Mouse (Mus musculus) MEL (cell line): ENCODE results near the gene Pfkm. TPM values are rescaled to one million over a fixed set of nuclear protein-coding genes. Genes with fewer than 3 reads are reported as not detected.

Experiments
- DNase-seq: peaks from one replicate; pipeline ENCODE4 v3.0.0; 2011; ENCODE audit warnings: low read depth, low spot score
- H3K27ac ChIP-seq: 2 replicates; pipeline ENCODE4 v1.5.1; 2012; ENCODE audit warnings: low read depth, mild to moderate bottlenecking, control low read depth, low read length, moderate library complexity; ENCODE audit not compliant: control insufficient read depth
- H3K27me3 ChIP-seq, 2 experiments: fragments of 150-350 bp in 1 of 2; sonication (generic) in 1 of 2; 2 replicates each; pipeline ENCODE4 v1.6.1; 2012; ENCODE audit warnings: low read length in 2 of 2, mild to moderate bottlenecking in 2 of 2, improper control_type of control experiment in 1 of 2, moderate library complexity in 1 of 2; ENCODE audit not compliant: insufficient read depth in 2 of 2, control insufficient read depth in 1 of 2
- H3K36me3 ChIP-seq, 2 experiments: 2 replicates each; pipeline ENCODE4 v1.6.1; 2012 to 2014; ENCODE audit warnings: low read length in 2 of 2, improper control_type of control experiment in 1 of 2, inconsistent platforms in 1 of 2, mild to moderate bottlenecking in 1 of 2; ENCODE audit not compliant: insufficient read depth in 2 of 2, control insufficient read depth in 1 of 2
- H3K4me1 ChIP-seq, 2 experiments: fragments of 150-350 bp in 1 of 2; sonication (generic) in 1 of 2; 2 replicates each; pipeline ENCODE4 v1.6.1; 2012; ENCODE audit warnings: low read length in 2 of 2, improper control_type of control experiment in 1 of 2, mild to moderate bottlenecking in 1 of 2; ENCODE audit not compliant: insufficient read depth in 2 of 2, control insufficient read depth in 1 of 2
- H3K4me3 ChIP-seq, 2 experiments: fragments of 150-350 bp in 1 of 2; sonication (generic) in 1 of 2; 2 replicates each; pipeline ENCODE4 v1.5.1; 2012; ENCODE audit warnings: low read depth in 2 of 2, low read length in 2 of 2, mild to moderate bottlenecking in 2 of 2, moderate library complexity in 2 of 2, control low read depth in 1 of 2, improper control_type of control experiment in 1 of 2; ENCODE audit not compliant: control insufficient read depth in 1 of 2, insufficient read depth in 1 of 2
- H3K79me2 ChIP-seq: 2 replicates; pipeline ENCODE4 v1.6.1; 2012; ENCODE audit warnings: mild to moderate bottlenecking, low read length, moderate library complexity; ENCODE audit not compliant: control insufficient read depth, poor library complexity, insufficient read depth
- H3K9ac ChIP-seq: 2 replicates; pipeline ENCODE4 v1.6.1; 2012; ENCODE audit warnings: low read depth, mild to moderate bottlenecking, control low read depth, low read length, moderate library complexity; ENCODE audit not compliant: control insufficient read depth, poor library complexity, severe bottlenecking
- H3K9me3 ChIP-seq: fragments of 150-350 bp; sonication (generic); replicated peaks from 2 replicates; pipeline ENCODE4 v1.6.1; 2012; ENCODE audit warnings: mild to moderate bottlenecking, low read length, improper control_type of control experiment, moderate library complexity; ENCODE audit not compliant: insufficient read depth
- BHLHE40 ChIP-seq: IDR thresholded peaks from 2 replicates; pipeline ENCODE4 v1.6.1; 2012; ENCODE audit warnings: low read depth, mild to moderate bottlenecking, inconsistent platforms, low read length, improper control_type of control experiment, borderline replicate concordance
- CHD2 ChIP-seq: IDR thresholded peaks from 2 replicates; pipeline ENCODE4 v1.6.1; 2011; ENCODE audit warnings: low read length, improper control_type of control experiment
- CTCF ChIP-seq, 3 experiments: IDR thresholded peaks in 2 of 3; conservative IDR thresholded peaks in 1 of 3; 2 replicates each; pipeline ENCODE4 v1.5.1; 2011 to 2012; ENCODE audit warnings: low read length in 3 of 3, low read depth in 2 of 3, mild to moderate bottlenecking in 2 of 3, improper control_type of control experiment in 1 of 3, inconsistent platforms in 1 of 3, mixed read lengths in 1 of 3, moderate library complexity in 1 of 3; ENCODE audit not compliant: control insufficient read depth in 1 of 3, insufficient read depth in 1 of 3, poor library complexity in 1 of 3, severe bottlenecking in 1 of 3
- E2F4 ChIP-seq: IDR thresholded peaks from 2 replicates; pipeline ENCODE4 v1.6.1; 2011; ENCODE audit warnings: low read depth, low read length, improper control_type of control experiment, borderline replicate concordance
- ELF1 ChIP-seq: IDR thresholded peaks from 2 replicates; pipeline ENCODE4 v1.6.1; 2014; ENCODE audit warnings: low read depth, mild to moderate bottlenecking, inconsistent platforms, low read length, improper control_type of control experiment, moderate library complexity
- EP300 ChIP-seq, 2 experiments: IDR thresholded peaks; 2 replicates each; pipeline ENCODE4 v1.6.1; 2011; ENCODE audit warnings: improper control_type of control experiment in 2 of 2, low read length in 2 of 2, low read depth in 1 of 2, mild to moderate bottlenecking in 1 of 2
- ETS1 ChIP-seq: IDR thresholded peaks from 2 replicates; pipeline ENCODE4 v1.6.1; 2012; ENCODE audit warnings: low read depth, mild to moderate bottlenecking, inconsistent platforms, low read length, improper control_type of control experiment, moderate library complexity
- GABPA ChIP-seq: IDR thresholded peaks from 2 replicates; pipeline ENCODE4 v1.6.1; 2012; ENCODE audit warnings: low read depth, mild to moderate bottlenecking, inconsistent platforms, low read length, improper control_type of control experiment, moderate library complexity
- GATA1 ChIP-seq: IDR thresholded peaks from 2 replicates; pipeline ENCODE4 v1.6.1; 2011; ENCODE audit warnings: low read depth, low read length, improper control_type of control experiment
- HCFC1 ChIP-seq: IDR thresholded peaks from 2 replicates; pipeline ENCODE4 v1.6.1; 2012; ENCODE audit warnings: low read depth, mild to moderate bottlenecking, inconsistent platforms, low read length, improper control_type of control experiment, moderate library complexity
- JUND ChIP-seq: IDR thresholded peaks from 2 replicates; pipeline ENCODE4 v1.6.1; 2011; ENCODE audit warnings: low read depth, mild to moderate bottlenecking, improper control_type of control experiment, low read length
- KAT2A ChIP-seq: conservative IDR thresholded peaks from 2 replicates; pipeline ENCODE4 v1.6.1; 2012; ENCODE audit warnings: low read depth, low read length, improper control_type of control experiment, inconsistent platforms
- MAX ChIP-seq: IDR thresholded peaks from 2 replicates; pipeline ENCODE4 v1.6.1; 2011; ENCODE audit warnings: low read length, improper control_type of control experiment
- MAZ ChIP-seq: IDR thresholded peaks from 2 replicates; pipeline ENCODE4 v1.6.1; 2012; ENCODE audit warnings: low read depth, mild to moderate bottlenecking, inconsistent platforms, low read length, improper control_type of control experiment
- MEF2A ChIP-seq: IDR thresholded peaks from 2 replicates; pipeline ENCODE4 v1.6.1; 2014; ENCODE audit warnings: low read depth, mild to moderate bottlenecking, inconsistent platforms, low read length, improper control_type of control experiment; ENCODE audit not compliant: poor library complexity, insufficient replicate concordance, severe bottlenecking; ENCODE audit errors: extremely low read depth
- MXI1 ChIP-seq: IDR thresholded peaks from 2 replicates; pipeline ENCODE4 v1.6.1; 2011; ENCODE audit warnings: mild to moderate bottlenecking, low read depth, low read length, improper control_type of control experiment
- MYB ChIP-seq: IDR thresholded peaks from 2 replicates; pipeline ENCODE4 v1.6.1; 2011; ENCODE audit warnings: mild to moderate bottlenecking, low read depth, low read length, improper control_type of control experiment
- MYC ChIP-seq: IDR thresholded peaks from 2 replicates; pipeline ENCODE4 v1.6.1; 2011; ENCODE audit warnings: low read depth, mild to moderate bottlenecking, low read length, improper control_type of control experiment, moderate library complexity
- NELFE ChIP-seq: IDR thresholded peaks from 2 replicates; pipeline ENCODE4 v1.6.1; 2011; ENCODE audit warnings: low read depth, low read length, improper control_type of control experiment
- NRF1 ChIP-seq: IDR thresholded peaks from 2 replicates; pipeline ENCODE4 v1.6.1; 2014; ENCODE audit warnings: low read depth, mild to moderate bottlenecking, inconsistent platforms, low read length, improper control_type of control experiment, moderate library complexity; ENCODE audit not compliant: poor library complexity, insufficient read depth, severe bottlenecking
- POLR2A ChIP-seq, 2 experiments: IDR thresholded peaks; 2 replicates each; pipeline ENCODE4 v1.6.1; 2011 to 2012; ENCODE audit warnings: low read length in 2 of 2, mild to moderate bottlenecking in 2 of 2, control low read depth in 1 of 2, improper control_type of control experiment in 1 of 2, low read depth in 1 of 2, moderate library complexity in 1 of 2; ENCODE audit not compliant: control insufficient read depth in 1 of 2, insufficient read depth in 1 of 2, poor library complexity in 1 of 2
- POLR2AphosphoS2 ChIP-seq: IDR thresholded peaks from 2 replicates; pipeline ENCODE4 v1.6.1; 2011; ENCODE audit warnings: low read length, improper control_type of control experiment
- POLR2AphosphoS5 ChIP-seq: IDR thresholded peaks from 2 replicates; pipeline ENCODE4 v1.6.1; 2012; ENCODE audit warnings: low read depth, borderline replicate concordance, mild to moderate bottlenecking, inconsistent platforms, low read length, moderate library complexity, mixed read lengths
- RAD21 ChIP-seq: IDR thresholded peaks from 2 replicates; pipeline ENCODE4 v1.6.1; 2011; ENCODE audit warnings: mild to moderate bottlenecking, low read depth, low read length, improper control_type of control experiment
- RCOR1 ChIP-seq: IDR thresholded peaks from 2 replicates; pipeline ENCODE4 v1.6.1; 2012; ENCODE audit warnings: low read depth, mild to moderate bottlenecking, inconsistent platforms, low read length, improper control_type of control experiment
- SIN3A ChIP-seq: IDR thresholded peaks from 2 replicates; pipeline ENCODE4 v1.6.1; 2012; ENCODE audit warnings: low read length, improper control_type of control experiment, inconsistent platforms
- SMC3 ChIP-seq: IDR thresholded peaks from 2 replicates; pipeline ENCODE4 v1.6.1; 2011; ENCODE audit warnings: low read depth, low read length, improper control_type of control experiment
- TAL1 ChIP-seq: IDR thresholded peaks from 2 replicates; pipeline ENCODE4 v1.6.1; 2012; ENCODE audit warnings: mild to moderate bottlenecking, inconsistent platforms, low read length, moderate library complexity, mixed read lengths
- TBP ChIP-seq: IDR thresholded peaks from 2 replicates; pipeline ENCODE4 v1.8.0; 2011; ENCODE audit warnings: low read depth, low read length, improper control_type of control experiment
- UBTF ChIP-seq: IDR thresholded peaks from 2 replicates; pipeline ENCODE4 v1.6.1; 2012; ENCODE audit warnings: low read depth, mild to moderate bottlenecking, inconsistent platforms, low read length, improper control_type of control experiment, moderate library complexity, borderline replicate concordance; ENCODE audit not compliant: insufficient read depth
- USF1 ChIP-seq: IDR thresholded peaks from 2 replicates; pipeline ENCODE4 v1.6.1; 2014; ENCODE audit warnings: low read depth, mild to moderate bottlenecking, inconsistent platforms, low read length, improper control_type of control experiment, moderate library complexity
- USF2 ChIP-seq, 2 experiments: IDR thresholded peaks; 2 replicates each; pipeline ENCODE4 v1.6.1; 2011 to 2012; ENCODE audit warnings: improper control_type of control experiment in 2 of 2, low read length in 2 of 2, borderline replicate concordance in 1 of 2, inconsistent platforms in 1 of 2, low read depth in 1 of 2, mild to moderate bottlenecking in 1 of 2; ENCODE audit not compliant: insufficient read depth in 1 of 2
- ZC3H11A ChIP-seq: IDR thresholded peaks from 2 replicates; pipeline ENCODE4 v1.6.1; 2012; ENCODE audit warnings: low read depth, mild to moderate bottlenecking, inconsistent platforms, low read length, improper control_type of control experiment
- ZKSCAN1 ChIP-seq: IDR thresholded peaks from 2 replicates; pipeline ENCODE4 v1.6.1; 2012; ENCODE audit warnings: low read depth, mild to moderate bottlenecking, inconsistent platforms, low read length, improper control_type of control experiment, moderate library complexity
- ZMIZ1 ChIP-seq: IDR thresholded peaks from 2 replicates; pipeline ENCODE4 v1.6.1; 2012; ENCODE audit warnings: low read depth, mild to moderate bottlenecking, inconsistent platforms, low read length, improper control_type of control experiment, moderate library complexity
- ZNF384 ChIP-seq: IDR thresholded peaks from 2 replicates; pipeline ENCODE4 v1.6.1; 2012; ENCODE audit warnings: low read depth, mild to moderate bottlenecking, inconsistent platforms, low read length, improper control_type of control experiment
- polyA plus RNA-seq, 2 experiments: library from polyadenylated mRNA; stranded (reverse) in 1 of 2; unstranded in 1 of 2; fragments of >175 nt in 1 of 2; fragments of >200 nt in 1 of 2; gene quantifications; 2 replicates each; pipeline versions ENCODE4 v1.2.1 to v1.2.4; 2012; ENCODE audit warnings: low replicate concordance in 2 of 2, low read depth in 1 of 2; ENCODE audit not compliant: insufficient read length in 2 of 2, insufficient read depth in 1 of 2, missing spikeins in 1 of 2
- total RNA-seq: library from RNA; depleted of rRNA; stranded (reverse); fragments of 300-350 nt; gene quantifications from 2 replicates; pipeline ENCODE4 v1.2.3, GENCODE M21; 2012

Gene Pfkm
- total and polyA plus RNA-seq, 3 experiments, result 125 to 150 TPM; not detected in 1

GRCm38 (mm10) chr15:98181132-98181711 is 88.8 kb downstream of the Pfkm start:
- no peaks in the 10 kb centered on the region for H3K79me2 ChIP-seq
- peak overlapping the region; percentile 28 to 62 for H3K4me3 ChIP-seq
- peaks cover 0 to 8% of the 10 kb centered on the region in 2 experiments; a peak in 3 of 4 replicates for H3K4me1 ChIP-seq
- DNase-seq, result peak; percentile 98
- peak overlapping the region; percentile 16 for H3K9ac ChIP-seq
- H3K27me3 ChIP-seq, result peaks cover 17 to 20% of the 10 kb centered on the region in 2 experiments
- no peaks in the 10 kb centered on the region for H3K9me3 ChIP-seq
- no peak overlapping the region for H3K27ac ChIP-seq
- H3K36me3 ChIP-seq, result peaks cover 0 to 5% of the 10 kb centered on the region in 2 experiments; a peak in 1 of 4 replicates
- peak; percentile 18; the same call in 1 of the 2 replicates for TF ChIP-seq RCOR1
- TF ChIP-seq E2F4, result peak; percentile 82; the same call in 1 of the 2 replicates
- no peak for TF ChIP-seq MYB
- no peak for TF ChIP-seq POLR2AphosphoS5
- peak; percentile 60 for TF ChIP-seq ZC3H11A
- TF ChIP-seq SIN3A, result peak; percentile 48
- TF ChIP-seq MAZ, result 0 out of 2 replicates have a peak, but pooled peaks have one; percentile 45
- no peak for TF ChIP-seq GABPA
- TF ChIP-seq MXI1, result no peak
- no peak for TF ChIP-seq NELFE
- TF ChIP-seq TBP, result peak; percentile 51; the same call in 1 of the 2 replicates
- peak; percentile 94 for TF ChIP-seq GATA1
- peak; percentile 98 for TF ChIP-seq SMC3
- TF ChIP-seq MAX, result no peak; the same call in 1 of the 2 replicates
- no peak for TF ChIP-seq TAL1
- no peak for TF ChIP-seq KAT2A
- TF ChIP-seq CTCF (IDR thresholded peaks at IDR 0.05 in 2 of 3, conservative IDR thresholded peaks at IDR 0.05 in 1 of 3; ENCODE audit: control insufficient read depth in 1 of 3, insufficient read depth in 1 of 3, low read depth in 2 of 3, low read length in 3 of 3, poor library complexity in 1 of 3, severe bottlenecking in 1 of 3), result peak; percentile 71 to 97 (median 94)
- TF ChIP-seq ETS1, result no peak
- no peak for TF ChIP-seq CHD2
- TF ChIP-seq MYC, result no peak
- TF ChIP-seq HCFC1, result 0 out of 2 replicates have a peak, but pooled peaks have one; percentile 20
- no peak for TF ChIP-seq ZKSCAN1
- TF ChIP-seq JUND, result no peak
- peak; percentile 91 for TF ChIP-seq ZNF384
- no peak for TF ChIP-seq BHLHE40
- 0 out of 2 replicates have a peak, but pooled peaks have one; percentile 21 for TF ChIP-seq NRF1
- no peak for TF ChIP-seq USF2 (IDR thresholded peaks at IDR 0.05; ENCODE audit: borderline replicate concordance in 1 of 2, insufficient read depth in 1 of 2, low read depth in 1 of 2, low read length in 2 of 2)
- peak; percentile 23 to 37; a peak in 1 of 4 replicates for TF ChIP-seq POLR2A (IDR thresholded peaks at IDR 0.05; ENCODE audit: control insufficient read depth in 1 of 2, insufficient read depth in 1 of 2, low read depth in 1 of 2, low read length in 2 of 2, poor library complexity in 1 of 2)
- no peak for TF ChIP-seq UBTF
- no peak for TF ChIP-seq EP300 (IDR thresholded peaks at IDR 0.05; ENCODE audit: low read depth in 1 of 2, low read length in 2 of 2)
- TF ChIP-seq POLR2AphosphoS2, result no peak
- no peak for TF ChIP-seq ZMIZ1
- peak; percentile 70 for TF ChIP-seq RAD21
- no peak for TF ChIP-seq USF1
- TF ChIP-seq ELF1, result no peak
- TF ChIP-seq MEF2A, result no peak
